Mouse (Mus musculus) neutrophil, adult 5-6 weeks (primary cell): ENCODE measurements around the gene Dyrk4. TPM values are rescaled to one million over a fixed set of nuclear protein-coding genes. Genes with fewer than 3 reads are reported as not detected.
A peak's percentile ranks its signal among the peaks of the same experiment; 100 is the strongest.

Experiments used
- ATAC-seq: fragments of 151-379, 151-347 bp; 2 replicates; pipeline ENCODE4 v1.8.0; 2017; ENCODE audit warnings: mild to moderate bottlenecking, moderate TSS enrichment; ENCODE audit not compliant: insufficient number of reproducible peaks, poor library complexity, low FRiP score, severe bottlenecking; ENCODE audit errors: extremely low read depth
- total RNA-seq: library from RNA; stranded (forward); fragments of 200-1000 nt; gene quantifications from 2 replicates; pipeline ENCODE4 v1.2.3, GENCODE M21; 2017

Dyrk4 gene
- total RNA-seq, result 0.61 TPM in 1 of 2 replicates, not detected in the other

DNA sequence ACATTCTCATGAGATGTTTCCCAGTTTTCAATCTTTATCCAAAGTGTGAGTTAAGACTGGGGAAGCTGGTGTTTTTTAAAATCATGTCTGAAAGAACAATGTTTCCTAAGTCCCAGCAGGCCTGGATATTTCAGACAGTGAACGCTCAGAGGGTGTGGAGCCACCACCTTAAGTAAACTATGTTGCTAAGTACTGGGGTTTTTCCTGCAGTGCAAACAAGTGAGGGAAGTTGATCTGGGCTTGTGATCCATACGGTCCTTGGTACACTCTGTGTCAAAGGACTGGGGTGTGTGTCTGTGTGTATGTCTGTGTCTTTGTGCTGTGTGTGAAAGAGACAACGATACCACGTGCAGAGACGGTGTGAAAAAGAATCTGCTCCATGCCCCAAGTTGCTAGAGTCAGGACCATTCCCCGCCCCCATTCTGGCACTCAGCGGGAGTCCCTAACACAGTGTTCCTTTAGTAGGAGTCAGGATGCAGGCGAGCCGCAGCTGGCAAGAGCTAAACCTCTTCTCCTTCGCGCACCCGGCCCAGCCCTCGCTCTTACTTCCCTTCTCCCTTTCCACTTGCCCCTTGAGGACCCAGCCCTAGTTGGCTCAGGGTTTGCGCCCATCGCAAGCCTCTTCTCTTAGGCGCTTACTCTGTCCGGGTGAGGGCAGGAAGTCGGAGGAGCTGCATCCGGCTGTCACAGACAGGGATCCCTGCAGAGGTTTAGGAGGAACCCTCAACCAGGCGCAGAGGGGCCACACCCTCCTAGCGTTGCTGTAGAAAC lies at the start of gene Dyrk4:
TSS of gene Dyrk4 (minus strand) at position 729 of the 771 bp plus-strand sequence.
- no peak; the same call in 1 of the 2 replicates for ATAC-seq

DNA sequence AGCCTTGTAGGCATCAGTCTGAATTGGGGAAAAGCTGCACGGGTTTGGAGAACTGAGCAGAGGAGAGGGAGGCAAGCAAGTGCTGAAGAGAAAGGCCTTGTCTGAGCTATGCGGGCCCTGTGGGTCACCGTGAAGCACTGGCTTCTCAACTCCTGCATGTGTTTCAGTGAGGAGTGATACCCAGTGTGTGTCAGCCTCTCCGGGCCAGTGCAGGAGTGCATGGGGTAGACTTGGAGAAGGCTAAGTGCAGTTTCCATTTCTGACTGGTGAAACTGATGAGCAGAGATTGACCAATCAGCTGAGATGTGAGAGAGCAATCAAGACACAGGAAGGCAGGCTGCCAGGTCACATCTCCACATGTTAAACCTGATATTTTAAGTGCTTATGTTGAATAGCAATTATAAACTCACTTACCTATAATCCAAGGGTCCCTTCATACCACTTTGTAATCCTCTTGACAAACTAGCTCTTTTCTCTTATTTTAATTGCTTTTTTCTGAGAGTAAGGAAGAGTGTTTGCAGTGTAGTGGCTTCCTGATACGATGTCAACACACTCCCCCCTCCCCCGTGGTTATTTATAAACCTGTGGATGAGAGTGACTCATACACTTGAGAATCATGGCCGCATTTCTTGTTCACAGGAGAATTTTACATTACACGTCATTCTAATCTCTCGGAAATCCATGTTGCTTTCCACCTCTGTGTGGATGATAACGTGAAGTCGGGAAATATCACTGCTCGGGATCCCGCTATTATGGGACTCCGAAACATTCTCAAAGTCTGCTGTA lies 44.8 kb upstream of the Dyrk4 start:
- no peak for ATAC-seq

DNA sequence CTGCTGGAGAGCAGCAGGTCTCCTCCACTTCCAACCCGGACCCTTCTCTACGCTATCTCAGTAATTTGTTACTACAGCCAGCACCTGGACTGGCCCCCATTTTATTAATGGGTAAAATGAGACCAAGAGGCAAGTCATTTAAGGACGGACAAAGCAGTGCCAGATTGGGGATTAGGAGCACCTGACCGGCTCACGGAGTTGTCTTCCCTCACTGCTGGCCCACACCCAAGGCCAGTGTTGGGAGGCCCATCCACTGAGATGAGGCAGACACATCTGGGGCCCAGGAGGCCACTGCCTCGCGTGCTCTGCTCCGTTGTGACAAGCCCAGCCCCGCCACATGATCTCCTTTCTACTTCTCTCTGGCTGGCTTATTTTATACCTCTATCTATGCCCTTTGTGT lies 41.8 kb upstream of the Dyrk4 start:
- no peak for ATAC-seq

GRCm38 (mm10) chr6:126962709-126963108 lies 41.1 kb upstream of the Dyrk4 start:
- no peak for ATAC-seq

- ATAC-seq, result no peak
These were observed 39.9 kb upstream of the Dyrk4 start for GRCm38 (mm10) chr6:126961371-126962018.

DNA sequence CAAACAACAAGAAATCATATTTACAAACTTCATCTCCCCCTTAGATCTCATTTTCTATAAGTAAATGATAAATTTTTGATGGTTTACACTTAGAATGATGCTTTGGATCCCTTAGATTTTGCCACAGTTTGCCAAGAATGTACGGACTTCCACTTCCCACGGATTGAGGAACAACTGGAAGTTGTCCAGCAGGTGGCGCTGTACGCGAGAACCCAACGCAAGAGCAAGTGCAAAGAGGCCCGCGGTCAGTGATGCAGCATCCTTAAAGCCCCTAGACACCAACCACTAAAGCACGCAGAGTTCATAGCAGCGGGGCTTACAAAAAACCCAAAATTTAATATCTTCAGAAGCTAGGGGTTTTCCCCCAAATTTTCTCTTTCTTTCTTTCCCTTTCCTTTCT lies 34.1 kb upstream of the Dyrk4 start:
- peak; percentile 78 for ATAC-seq

DNA sequence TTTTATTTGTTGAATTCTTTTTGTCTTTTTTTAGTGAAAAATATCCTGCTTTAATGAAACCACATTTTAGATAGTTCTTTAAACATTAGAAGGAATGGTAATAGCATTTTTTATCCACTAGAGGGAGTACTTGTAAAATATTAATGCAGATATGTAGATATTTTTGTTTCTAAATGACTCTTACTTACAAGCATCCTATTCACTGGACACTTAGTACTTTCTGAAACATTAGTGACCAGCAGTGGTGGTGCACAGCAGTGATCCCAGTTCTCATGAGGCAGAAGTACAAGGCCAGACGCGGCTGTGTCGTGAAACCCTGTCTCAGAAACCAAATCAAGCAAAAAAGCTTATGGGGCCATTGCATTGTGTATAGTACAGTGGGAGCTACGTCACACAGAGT lies 26.7 kb upstream of the Dyrk4 start:
- no peak for ATAC-seq

- ATAC-seq, result peak; percentile 81
These were observed 18.8 kb upstream of the Dyrk4 start for GRCm38 (mm10) chr6:126940451-126940850.

GRCm38 (mm10) chr6:126939487-126940171 lies 18.0 kb upstream of the Dyrk4 start, which contains the start of the genes Rad51ap1 and D6Wsu163e:
TSS of gene Rad51ap1 (minus strand) at chr6:126939587.
TSS of gene D6Wsu163e (plus strand) at chr6:126939962.
- ATAC-seq, result peak; percentile 82

DNA sequence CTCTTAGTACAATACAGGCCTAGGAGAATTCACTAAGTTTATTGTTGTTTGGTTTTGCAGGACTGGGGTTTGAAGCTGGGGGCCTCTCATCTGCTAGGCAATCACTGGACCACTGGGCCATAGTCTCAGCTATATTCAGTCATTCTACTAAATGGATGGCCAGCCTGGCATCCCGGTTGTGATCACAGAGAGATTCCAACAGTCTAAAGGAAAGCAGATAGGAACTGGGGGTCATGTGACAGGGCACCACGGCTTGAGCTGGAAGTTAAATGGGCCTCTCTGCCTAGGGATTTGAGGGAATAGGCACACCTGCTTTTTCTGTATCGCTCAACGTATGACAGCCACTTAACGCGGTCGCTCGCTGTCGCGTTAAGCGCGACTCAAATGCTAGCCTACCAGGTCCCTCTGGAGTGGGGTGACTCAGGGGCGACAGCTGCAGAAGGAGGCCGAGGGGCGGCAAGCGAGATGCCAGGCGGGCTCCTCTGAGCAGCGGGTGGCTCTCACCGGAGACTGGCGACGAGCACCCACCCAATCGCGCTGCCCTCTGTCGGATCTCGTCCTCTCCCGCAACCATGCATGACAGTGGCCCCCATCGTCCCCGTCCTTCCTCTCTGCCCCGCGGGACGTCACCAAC lies 17.3 kb upstream of the Dyrk4 start:
- no peak for ATAC-seq

GRCm38 (mm10) chr6:126938047-126938446 lies 16.4 kb upstream of the Dyrk4 start:
- ATAC-seq, result no peak

- no peak for ATAC-seq
These were observed 11.3 kb upstream of the Dyrk4 start for GRCm38 (mm10) chr6:126932896-126933295.

DNA sequence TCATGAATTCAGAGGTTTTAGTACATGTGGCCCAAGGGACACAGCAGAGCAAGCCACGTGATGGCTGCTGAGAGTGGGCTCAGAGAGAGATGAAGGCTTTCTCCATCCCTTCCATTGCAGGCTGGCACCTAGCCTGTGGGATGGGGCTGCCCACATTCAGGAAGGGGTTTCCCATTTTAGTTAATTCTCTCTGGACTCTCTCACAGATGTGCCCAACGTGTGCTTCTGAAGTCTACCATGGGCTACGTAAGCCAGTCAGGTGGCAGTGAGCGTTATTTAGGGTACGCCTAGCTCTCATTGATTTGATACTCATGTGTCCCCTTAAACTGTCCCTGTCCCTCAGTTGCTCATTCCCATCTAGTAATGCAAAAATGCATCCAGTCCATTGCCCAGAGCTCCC lies 6.7 kb downstream of the Dyrk4 start:
- no peak for ATAC-seq

GRCm38 (mm10) chr6:126910727-126911126 lies 10.9 kb downstream of the Dyrk4 start:
- ATAC-seq, result 0 out of 2 replicates have a peak, but pooled peaks have one; percentile 13

- no peak for ATAC-seq
These were observed 13.8 kb downstream of the Dyrk4 start for GRCm38 (mm10) chr6:126907876-126908275.

- no peak for ATAC-seq
These were observed 14.3 kb downstream of the Dyrk4 start for GRCm38 (mm10) chr6:126907378-126907777.

DNA sequence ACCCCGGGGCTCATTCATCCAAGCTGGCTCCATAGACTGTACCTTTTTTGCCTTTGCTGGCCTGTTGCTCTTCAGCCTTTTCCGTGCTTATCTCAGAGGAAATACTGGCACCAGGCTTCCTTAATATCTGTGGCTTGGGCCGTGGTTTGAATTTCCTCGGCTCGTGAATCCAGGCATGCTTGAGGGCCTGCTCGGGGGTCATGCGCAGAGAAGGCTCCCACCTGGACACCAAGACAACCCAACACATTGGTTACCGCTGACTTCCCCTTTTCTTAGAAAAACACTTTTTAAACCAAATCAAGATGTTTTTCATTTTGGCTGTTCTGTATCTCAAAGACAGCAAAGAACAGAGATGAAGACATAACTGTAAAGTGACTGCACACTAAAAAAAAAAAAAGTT lies 44.5 kb downstream of the Dyrk4 start:
- no peak for ATAC-seq

GRCm38 (mm10) chr6:126852881-126853280 lies 68.8 kb downstream of the Dyrk4 start, which contains the start of gene Akap3:
TSS of gene Akap3 (plus strand) at chr6:126853098.
- ATAC-seq, result no peak
